Mouse (Mus musculus): ENCODE measurements around the gene Map4k2. TPM values are rescaled to one million over a fixed set of nuclear protein-coding genes. Genes with fewer than 3 reads are reported as not detected.

The Map4k2 gene
- total and polyA plus RNA-seq, 3 experiments = 8.0 to 22.3 TPM; not detected in 1

DNA sequence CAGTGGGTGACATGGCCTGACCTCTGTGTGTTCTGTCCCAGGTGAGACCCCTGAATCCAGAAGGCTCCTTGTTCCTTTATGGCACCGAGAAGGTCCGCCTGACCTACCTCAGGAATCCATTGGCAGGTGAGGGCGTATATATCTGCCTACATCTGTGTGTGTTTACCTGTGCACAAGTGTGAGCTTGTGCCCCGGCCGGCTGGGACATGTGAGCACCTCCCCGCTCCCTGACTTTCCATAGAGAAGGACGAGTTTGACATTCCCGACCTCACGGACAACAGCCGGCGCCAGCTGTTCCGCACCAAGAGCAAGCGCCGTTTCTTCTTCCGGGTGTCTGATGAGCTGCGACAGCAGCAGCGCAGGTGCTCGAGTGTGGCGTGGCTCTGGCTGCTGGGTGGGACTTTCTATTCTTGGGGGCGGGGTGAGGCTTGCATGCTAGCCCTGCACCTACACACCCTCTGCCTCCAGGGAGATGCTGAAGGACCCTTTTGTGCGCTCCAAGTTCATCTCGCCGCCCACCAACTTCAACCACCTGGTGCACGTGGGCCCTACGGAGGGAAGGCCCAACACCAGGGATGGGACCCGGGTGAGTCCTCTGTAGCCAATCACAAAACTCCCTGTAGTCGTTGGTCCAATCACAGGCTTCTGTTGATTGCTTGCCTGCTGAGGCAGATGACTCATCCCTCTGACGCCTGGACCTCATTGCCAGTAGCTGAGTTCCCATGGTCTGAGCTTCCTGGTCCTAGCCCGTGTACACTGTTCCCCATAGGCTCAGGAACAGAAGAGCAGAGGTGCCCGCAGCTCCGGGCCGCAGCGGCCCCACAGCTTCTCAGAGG lies 18.9 kb upstream of the Map4k2 start:
- Histone ChIP-seq H3K27me3 (ENCODE audit: control insufficient read depth in 1 of 2, insufficient read depth in 2 of 2, low read length in 2 of 2) (no peaks in the 10 kb centered on the region), H3K4me3 (ENCODE audit: control insufficient read depth in 1 of 2, insufficient read depth in 1 of 2, low read depth in 2 of 2, low read length in 2 of 2) (no peak overlapping the region), H3K9ac (ENCODE audit: control insufficient read depth, low read depth, low read length, poor library complexity, severe bottlenecking) (no peak overlapping the region), H3K79me2 (ENCODE audit: control insufficient read depth, insufficient read depth, low read length, poor library complexity) (no peaks in the 10 kb centered on the region), H3K36me3 (ENCODE audit: control insufficient read depth in 1 of 2, insufficient read depth in 2 of 2, low read length in 2 of 2) (no peaks in the 10 kb centered on the region), H3K27ac (ENCODE audit: control insufficient read depth, low read depth, low read length) (no peak overlapping the region), H3K4me1 (ENCODE audit: control insufficient read depth in 1 of 2, insufficient read depth in 2 of 2, low read length in 2 of 2) (peaks cover 0 to 8% of the 10 kb centered on the region in 2 experiments; a peak in 1 of 4 replicates), H3K9me3 (replicated peaks; ENCODE audit: insufficient read depth, low read length) (no peaks in the 10 kb centered on the region)
- peak; percentile 59 for DNase-seq (ENCODE audit: low read depth, low spot score)
- TF ChIP-seq ZC3H11A (IDR thresholded peaks at IDR 0.05; ENCODE audit: low read depth, low read length) = no peak
- peak; percentile 58; the same call in 1 of the 2 replicates for TF ChIP-seq MAX (IDR thresholded peaks at IDR 0.05; ENCODE audit: low read length)

DNA sequence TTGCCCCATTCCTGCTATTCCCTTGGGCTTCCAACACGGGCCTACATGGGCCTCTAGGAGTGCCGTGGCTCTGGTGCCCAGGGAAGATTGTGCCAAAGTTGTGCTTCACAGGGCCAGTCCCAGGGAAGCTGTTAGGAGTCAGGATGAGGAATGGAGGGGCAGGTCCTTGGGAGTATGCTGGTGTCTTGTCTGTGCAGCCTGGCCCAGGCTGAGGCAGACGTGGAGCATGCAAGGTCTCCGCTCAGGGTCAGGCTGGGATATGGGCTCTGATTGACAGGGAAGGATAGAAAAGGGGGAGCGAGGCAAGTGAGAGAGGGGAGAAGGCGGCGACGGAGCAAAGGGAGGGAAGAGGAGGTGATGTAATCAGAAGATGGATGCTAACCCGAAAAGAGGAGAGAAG lies 16.2 kb upstream of the Map4k2 start:
- no peak for DNase-seq (ENCODE audit: low read depth, low spot score)
- H3K27me3 ChIP-seq (ENCODE audit: control insufficient read depth in 1 of 2, insufficient read depth in 2 of 2, low read length in 2 of 2) = no peaks in the 10 kb centered on the region
- no peaks in the 10 kb centered on the region for H3K9me3 ChIP-seq (replicated peaks; ENCODE audit: insufficient read depth, low read length)
- no peaks in the 10 kb centered on the region for H3K79me2 ChIP-seq (ENCODE audit: control insufficient read depth, insufficient read depth, low read length, poor library complexity)
- H3K4me3 ChIP-seq (ENCODE audit: control insufficient read depth in 1 of 2, insufficient read depth in 1 of 2, low read depth in 2 of 2, low read length in 2 of 2) = no peak overlapping the region
- H3K4me1 ChIP-seq (ENCODE audit: control insufficient read depth in 1 of 2, insufficient read depth in 2 of 2, low read length in 2 of 2) = peaks cover 0 to 8% of the 10 kb centered on the region in 2 experiments; a peak in 1 of 4 replicates
- H3K9ac ChIP-seq (ENCODE audit: control insufficient read depth, low read depth, low read length, poor library complexity, severe bottlenecking) = no peak overlapping the region
- no peak for TF ChIP-seq POLR2AphosphoS5 (IDR thresholded peaks at IDR 0.05; ENCODE audit: borderline replicate concordance, low read depth, low read length)
- no peaks in the 10 kb centered on the region for H3K36me3 ChIP-seq (ENCODE audit: control insufficient read depth in 1 of 2, insufficient read depth in 2 of 2, low read length in 2 of 2)
- no peak overlapping the region for H3K27ac ChIP-seq (ENCODE audit: control insufficient read depth, low read depth, low read length)

DNA sequence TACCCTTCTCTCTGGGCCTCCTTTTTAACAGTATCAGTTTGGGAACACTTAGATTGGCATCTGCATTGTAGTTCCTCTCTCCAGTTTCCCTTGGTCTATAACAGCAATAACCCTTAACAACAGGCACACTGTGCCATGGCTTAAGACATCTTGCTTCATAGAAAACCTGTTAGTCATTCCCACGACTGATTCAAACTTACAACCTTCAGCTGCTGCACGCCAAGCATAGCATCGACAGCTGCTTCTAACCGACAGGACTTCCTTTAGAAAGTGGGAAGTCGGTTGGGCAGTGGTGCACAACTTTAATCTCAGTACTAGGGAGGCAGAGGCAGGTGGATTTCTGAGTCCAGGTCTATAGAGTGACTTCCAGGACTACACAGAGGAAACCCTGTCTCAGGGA lies 9.8 kb upstream of the Map4k2 start:
- Histone ChIP-seq H3K27me3 (ENCODE audit: control insufficient read depth in 1 of 2, insufficient read depth in 2 of 2, low read length in 2 of 2) (no peaks in the 10 kb centered on the region), H3K9me3 (replicated peaks; ENCODE audit: insufficient read depth, low read length) (no peaks in the 10 kb centered on the region), H3K36me3 (ENCODE audit: control insufficient read depth in 1 of 2, insufficient read depth in 2 of 2, low read length in 2 of 2) (peaks cover 0 to 8% of the 10 kb centered on the region in 2 experiments; a peak in 2 of 4 replicates), H3K9ac (ENCODE audit: control insufficient read depth, low read depth, low read length, poor library complexity, severe bottlenecking) (peak overlapping the region; percentile 54), H3K79me2 (ENCODE audit: control insufficient read depth, insufficient read depth, low read length, poor library complexity) (peaks cover 12% of the 10 kb centered on the region), H3K27ac (ENCODE audit: control insufficient read depth, low read depth, low read length) (0 out of 2 replicates have a peak overlapping the region, but pooled peaks have one; percentile 14), H3K4me3 (ENCODE audit: control insufficient read depth in 1 of 2, insufficient read depth in 1 of 2, low read depth in 2 of 2, low read length in 2 of 2) (peak overlapping the region; percentile 63 to 86), H3K4me1 (ENCODE audit: control insufficient read depth in 1 of 2, insufficient read depth in 2 of 2, low read length in 2 of 2) (peaks cover 3 to 11% of the 10 kb centered on the region in 2 experiments)
- TF ChIP-seq POLR2AphosphoS2 (IDR thresholded peaks at IDR 0.05; ENCODE audit: low read length) (no peak), TBP (IDR thresholded peaks at IDR 0.05; ENCODE audit: low read depth, low read length) (0 out of 2 replicates have a peak, but pooled peaks have one; percentile 21), USF2 (IDR thresholded peaks at IDR 0.05; ENCODE audit: borderline replicate concordance in 1 of 2, insufficient read depth in 1 of 2, low read depth in 1 of 2, low read length in 2 of 2) (no peak)
- DNase-seq (ENCODE audit: low read depth, low spot score) = peak; percentile 56
